Mouse (Mus musculus) liver, embryonic 14.5 days (tissue): ENCODE results near the gene Spon1. TPM values are rescaled to one million over a fixed set of nuclear protein-coding genes. Genes with fewer than 3 reads are reported as not detected.

Experiments
- ATAC-seq: fragments of 200-750 bp; cut with Nextera tagmentation; 2 replicates; pipeline ENCODE4 v1.8.0; 2017; ENCODE audit warnings: moderate number of reproducible peaks, mild to moderate bottlenecking, moderate library complexity; ENCODE audit not compliant: insufficient read depth
- DNase-seq, 3 experiments: peaks; one replicate each; pipeline ENCODE4 v3.0.0-alpha.2; 2012 to 2013; ENCODE audit warnings: low read depth in 3 of 3, low spot score in 3 of 3
- H3K27ac ChIP-seq: fragments of 300-500 bp; sonication (generic); 2 replicates; pipeline ENCODE4 v1.5.1; 2014; ENCODE audit warnings: moderate library complexity, mild to moderate bottlenecking, control low read depth, inconsistent platforms
- H3K27me3 ChIP-seq: fragments of 300-500 bp; sonication (generic); 2 replicates; pipeline ENCODE4 v1.6.1; 2014; ENCODE audit warnings: mild to moderate bottlenecking, low read length, moderate library complexity; ENCODE audit not compliant: control insufficient read depth, insufficient read depth
- H3K36me3 ChIP-seq: fragments of 300-500 bp; sonication (generic); replicated peaks from 2 replicates; pipeline ENCODE4 v1.6.1; 2014; ENCODE audit warnings: low read depth; ENCODE audit not compliant: control insufficient read depth, insufficient read depth
- H3K4me1 ChIP-seq, 2 experiments: fragments of 200-500 bp in 1 of 2; fragments of 300-500 bp in 1 of 2; sonication (generic) in 1 of 2; replicated peaks; 2 replicates each; pipeline ENCODE4 v1.6.1; 2012 to 2014; ENCODE audit warnings: antibody characterized with exemption in 1 of 2, inconsistent platforms in 1 of 2, low read length in 1 of 2; ENCODE audit not compliant: control insufficient read depth in 2 of 2, insufficient read depth in 2 of 2
- H3K4me2 ChIP-seq: fragments of 300-500 bp; sonication (generic); 2 replicates; pipeline ENCODE4 v1.6.1; 2014; ENCODE audit warnings: low read depth, mild to moderate bottlenecking, control low read depth, moderate library complexity
- H3K4me3 ChIP-seq, 2 experiments: fragments of 200-500 bp in 1 of 2; fragments of 300-500 bp in 1 of 2; sonication (generic) in 1 of 2; 2 replicates each; pipeline ENCODE4 v1.5.1; 2012 to 2014; ENCODE audit warnings: low read depth in 2 of 2, low read length in 2 of 2, mild to moderate bottlenecking in 2 of 2, control low read depth in 1 of 2, inconsistent platforms in 1 of 2, moderate library complexity in 1 of 2; ENCODE audit not compliant: insufficient read depth in 1 of 2
- H3K9ac ChIP-seq: fragments of 300-500 bp; sonication (generic); replicated peaks from 2 replicates; pipeline ENCODE4 v1.6.1; 2014; ENCODE audit warnings: mild to moderate bottlenecking, control low read depth, moderate library complexity
- H3K9me3 ChIP-seq: fragments of 300-500 bp; sonication (generic); 2 replicates; pipeline ENCODE4 v1.6.1; 2016; ENCODE audit warnings: low read length, mixed read lengths; ENCODE audit not compliant: control insufficient read depth
- CTCF ChIP-seq: IDR thresholded peaks from 2 replicates; pipeline ENCODE4 v1.5.1; 2016; ENCODE audit warnings: antibody characterized with exemption, low read depth, control low read depth
- EP300 ChIP-seq: IDR thresholded peaks from 2 replicates; pipeline ENCODE4 v1.6.1; 2016; ENCODE audit warnings: antibody characterized with exemption, low read depth
- WGBS: fragments of 180-500 bp; shearing (Covaris S2); extraction: QIAGEN DNeasy Blood & Tissue Kit; methylation state at CpG from one replicate; pipeline ENCODE4 v1.1.7; 2014; ENCODE audit not compliant: insufficient replicate concordance; 5-methylcytosine and 5-hydroxymethylcytosine counted together
- polyA plus RNA-seq, 2 experiments: library from polyadenylated mRNA; depleted of rRNA in 1 of 2; stranded (reverse) in 1 of 2; unstranded in 1 of 2; fragments of >200 nt; fragmentation: Nextera tagmentation in 1 of 2; extraction: Ambion mirVana in 1 of 2; gene quantifications; 2 replicates each; pipeline versions ENCODE4 v1.2.1 to v1.2.3; 2012 to 2014

Gene Spon1
- polyA plus RNA-seq, 2 experiments, result 0.36 to 0.39 TPM

- TF ChIP-seq CTCF (no peak), EP300 (no peak)
- Histone ChIP-seq H3K27ac (no peak overlapping the region), H3K4me3 (no peak overlapping the region), H3K36me3 (no peaks in the 10 kb centered on the region), H3K27me3 (no peaks in the 10 kb centered on the region), H3K4me1 (no peaks in the 10 kb centered on the region), H3K9ac (no peak overlapping the region), H3K9me3 (no peaks in the 10 kb centered on the region), H3K4me2 (no peak overlapping the region)
- WGBS, result 56% methylated on average over 5 of the region's 5 CpGs
- no peak for DNase-seq
- ATAC-seq, result no peak
These were observed 29.4 kb downstream of the Spon1 start for GRCm38 (mm10) chr7:113795209-113795608.

GRCm38 (mm10) chr7:113797134-113797533, 31.3 kb downstream of the Spon1 start:
- Histone ChIP-seq H3K27ac (no peak overlapping the region), H3K9ac (no peak overlapping the region), H3K9me3 (no peaks in the 10 kb centered on the region), H3K27me3 (no peaks in the 10 kb centered on the region), H3K4me3 (no peak overlapping the region), H3K36me3 (no peaks in the 10 kb centered on the region), H3K4me2 (no peak overlapping the region), H3K4me1 (no peaks in the 10 kb centered on the region)
- WGBS, result 63% methylated on average over 4 of the region's 4 CpGs
- ATAC-seq (no peak), DNase-seq (no peak)
- TF ChIP-seq EP300, result no peak
- TF ChIP-seq CTCF, result no peak

- ATAC-seq, result no peak
- H3K36me3 ChIP-seq, result no peaks in the 10 kb centered on the region
- whole genome bisulfite sequencing, result 65% methylated on average over 6 of the region's 6 CpGs
These were observed 32.9 kb downstream of the Spon1 start for GRCm38 (mm10) chr7:113798605-113799255.

GRCm38 (mm10) chr7:113809781-113810180, 44.0 kb downstream of the Spon1 start:
- no peak overlapping the region for H3K4me3 ChIP-seq
- 51% methylated on average over 1 of the region's 1 CpGs for WGBS
- H3K9ac ChIP-seq, result no peak overlapping the region
- no peaks in the 10 kb centered on the region for H3K36me3 ChIP-seq
- TF ChIP-seq CTCF, result no peak
- no peak for TF ChIP-seq EP300
- no peaks in the 10 kb centered on the region for H3K9me3 ChIP-seq
- H3K27me3 ChIP-seq, result no peaks in the 10 kb centered on the region
- H3K4me1 ChIP-seq, result no peaks in the 10 kb centered on the region
- H3K27ac ChIP-seq, result no peak overlapping the region
- DNase-seq, result no peak
- no peak for ATAC-seq
- H3K4me2 ChIP-seq, result no peak overlapping the region

More at GRCm38 (mm10) chr7:113798605-113799255, 32.9 kb downstream of the Spon1 start:
- TF ChIP-seq CTCF, result no peak
- no peak for TF ChIP-seq EP300
- H3K27me3 ChIP-seq, result no peaks in the 10 kb centered on the region
- H3K4me2 ChIP-seq, result no peak overlapping the region
- no peak for DNase-seq
- no peak overlapping the region for H3K27ac ChIP-seq
- H3K4me3 ChIP-seq, result no peak overlapping the region
- H3K9me3 ChIP-seq, result no peaks in the 10 kb centered on the region
- no peaks in the 10 kb centered on the region for H3K4me1 ChIP-seq
- H3K9ac ChIP-seq, result no peak overlapping the region

GRCm38 (mm10) chr7:113811376-113812158, 45.8 kb downstream of the Spon1 start:
- WGBS, result 41% methylated on average over 10 of the region's 10 CpGs
- H3K27ac ChIP-seq, result no peak overlapping the region
- no peaks in the 10 kb centered on the region for H3K36me3 ChIP-seq
- H3K9me3 ChIP-seq, result no peaks in the 10 kb centered on the region
- no peak overlapping the region for H3K9ac ChIP-seq
- ATAC-seq (no peak), DNase-seq (no peak)
- TF ChIP-seq EP300, result no peak
- no peak for TF ChIP-seq CTCF
- H3K4me1 ChIP-seq, result no peaks in the 10 kb centered on the region
- no peaks in the 10 kb centered on the region for H3K27me3 ChIP-seq
- H3K4me3 ChIP-seq, result no peak overlapping the region
- no peak overlapping the region for H3K4me2 ChIP-seq
